Mouse (Mus musculus) intestine, embryonic 14.5 days (tissue): ENCODE measurements around the gene Kcna2. TPM values are rescaled to one million over a fixed set of nuclear protein-coding genes. Genes with fewer than 3 reads are reported as not detected.

Source experiments
- ATAC-seq: fragments of 200-750 bp; cut with Nextera tagmentation; replicated peaks from 2 replicates; pipeline ENCODE4 v1.8.0; 2017; ENCODE audit warnings: low read depth, moderate number of reproducible peaks, moderate TSS enrichment, moderate library complexity; ENCODE audit not compliant: low FRiP score, low TSS enrichment
- DNase-seq: peaks from one replicate; pipeline ENCODE4 v3.0.0-alpha.2; 2018; ENCODE audit warnings: low spot score
- H3K27ac ChIP-seq: fragments of 300-500 bp; sonication (generic); 2 replicates; pipeline ENCODE4 v1.5.1; 2014; ENCODE audit warnings: low read depth, mild to moderate bottlenecking, control low read depth
- H3K27me3 ChIP-seq: fragments of 300-500 bp; sonication (generic); replicated peaks from 2 replicates; pipeline ENCODE4 v1.6.1; 2014; ENCODE audit warnings: low read length, control low read depth; ENCODE audit not compliant: control insufficient read depth, insufficient read depth
- H3K36me3 ChIP-seq: fragments of 300-500 bp; sonication (generic); 2 replicates; pipeline ENCODE4 v1.6.1; 2014; ENCODE audit warnings: low read length, control low read depth; ENCODE audit not compliant: control insufficient read depth, insufficient read depth
- H3K4me1 ChIP-seq: fragments of 300-500 bp; sonication (generic); replicated peaks from 2 replicates; pipeline ENCODE4 v1.6.1; 2014; ENCODE audit warnings: low read length, control low read depth, mixed read lengths; ENCODE audit not compliant: control insufficient read depth, insufficient read depth
- H3K4me2 ChIP-seq: fragments of 300-500 bp; sonication (generic); 2 replicates; pipeline ENCODE4 v1.6.1; 2014; ENCODE audit warnings: low read length
- H3K4me3 ChIP-seq: fragments of 300-500 bp; sonication (generic); 2 replicates; pipeline ENCODE4 v1.5.1; 2014; ENCODE audit warnings: low read depth, low read length, control low read depth, mixed read lengths
- H3K9ac ChIP-seq: fragments of 300-500 bp; sonication (generic); 2 replicates; pipeline ENCODE4 v1.6.1; 2014; ENCODE audit warnings: mild to moderate bottlenecking, low read length
- H3K9me3 ChIP-seq: fragments of 300-500 bp; sonication (generic); 2 replicates; pipeline ENCODE4 v1.6.1; 2016; ENCODE audit warnings: low read length, control low read depth; ENCODE audit not compliant: control insufficient read depth
- WGBS: fragments of 180-500 bp; shearing (Covaris S2); extraction: QIAGEN DNeasy Blood & Tissue Kit; methylation state at CpG from one replicate; pipeline ENCODE4 v1.1.7; 2014; 5-methylcytosine and 5-hydroxymethylcytosine counted together
- polyA plus RNA-seq: library from polyadenylated mRNA; unstranded; fragments of >200 nt; fragmentation: Nextera tagmentation; extraction: Ambion mirVana; gene quantifications from 2 replicates; pipeline ENCODE4 v1.2.1, GENCODE M21; 2014

Gene Kcna2
- 0.05 and 0.09 TPM in 2 replicates for polyA plus RNA-seq

GRCm38 (mm10) chr3:107100811-107101455 is at the start of gene Kcna2:
TSS of gene Kcna2 (plus strand) at chr3:107101146.
- H3K4me1 ChIP-seq = peaks cover 9% of the 10 kb centered on the region
- H3K4me2 ChIP-seq = peak within 1 kb of the TSS; percentile 85
- no peaks in the 10 kb centered on the region for H3K36me3 ChIP-seq
- ATAC-seq (no peak), DNase-seq (no peak)
- no peak within 1 kb of the TSS for H3K27ac ChIP-seq
- 2% methylated on average over 16 of the region's 16 CpGs for WGBS
- peaks cover 57% of the 10 kb centered on the region for H3K27me3 ChIP-seq
- peak within 1 kb of the TSS; percentile 50 for H3K4me3 ChIP-seq
- peak within 1 kb of the TSS; percentile 27; the same call in 1 of the 2 replicates for H3K9ac ChIP-seq
- H3K9me3 ChIP-seq = no peaks in the 10 kb centered on the region

- no peak for ATAC-seq
- H3K9ac ChIP-seq = no peak overlapping the region
- H3K9me3 ChIP-seq = no peaks in the 10 kb centered on the region
- H3K4me2 ChIP-seq = no peak overlapping the region
- no peaks in the 10 kb centered on the region for H3K36me3 ChIP-seq
- no peaks in the 10 kb centered on the region for H3K27me3 ChIP-seq
- DNase-seq = no peak
- H3K4me3 ChIP-seq = no peak overlapping the region
- 82% methylated on average over 1 of the region's 1 CpGs for WGBS
- no peak overlapping the region for H3K27ac ChIP-seq
- no peaks in the 10 kb centered on the region for H3K4me1 ChIP-seq
These were observed 39.5 kb upstream of the Kcna2 start for GRCm38 (mm10) chr3:107061468-107061867.

GRCm38 (mm10) chr3:107062771-107063170 is 38.2 kb upstream of the Kcna2 start:
- ATAC-seq (no peak), DNase-seq (no peak)
- no peak overlapping the region for H3K4me2 ChIP-seq
- no peaks in the 10 kb centered on the region for H3K9me3 ChIP-seq
- no peak overlapping the region for H3K27ac ChIP-seq
- no peak overlapping the region for H3K4me3 ChIP-seq
- H3K4me1 ChIP-seq = no peaks in the 10 kb centered on the region
- H3K36me3 ChIP-seq = no peaks in the 10 kb centered on the region
- WGBS = 50% methylated on average over 1 of the region's 1 CpGs
- no peak overlapping the region for H3K9ac ChIP-seq
- H3K27me3 ChIP-seq = no peaks in the 10 kb centered on the region

- DNase-seq = no peak
- no peak for ATAC-seq
- Histone ChIP-seq H3K9ac (no peak overlapping the region), H3K27ac (no peak overlapping the region), H3K4me2 (no peak overlapping the region), H3K27me3 (no peaks in the 10 kb centered on the region), H3K4me1 (no peaks in the 10 kb centered on the region), H3K4me3 (no peak overlapping the region), H3K36me3 (no peaks in the 10 kb centered on the region), H3K9me3 (no peaks in the 10 kb centered on the region)
- WGBS = 74% methylated on average over 6 of the region's 6 CpGs
These were observed 35.3 kb upstream of the Kcna2 start for GRCm38 (mm10) chr3:107065510-107066095.

GRCm38 (mm10) chr3:107066165-107066850 is 34.6 kb upstream of the Kcna2 start:
- H3K9ac ChIP-seq = no peak overlapping the region
- no peak overlapping the region for H3K4me3 ChIP-seq
- no peak for ATAC-seq
- no peaks in the 10 kb centered on the region for H3K27me3 ChIP-seq
- WGBS = 88% methylated on average over 7 of the region's 7 CpGs
- H3K27ac ChIP-seq = no peak overlapping the region
- no peak for DNase-seq
- no peak overlapping the region for H3K4me2 ChIP-seq
- H3K4me1 ChIP-seq = no peaks in the 10 kb centered on the region
- no peaks in the 10 kb centered on the region for H3K36me3 ChIP-seq
- no peaks in the 10 kb centered on the region for H3K9me3 ChIP-seq

- DNase-seq (no peak), ATAC-seq (no peak)
- Histone ChIP-seq H3K36me3 (no peaks in the 10 kb centered on the region), H3K27me3 (no peaks in the 10 kb centered on the region), H3K9me3 (no peaks in the 10 kb centered on the region), H3K4me2 (no peak overlapping the region), H3K4me1 (no peaks in the 10 kb centered on the region), H3K9ac (no peak overlapping the region), H3K4me3 (no peak overlapping the region), H3K27ac (no peak overlapping the region)
- WGBS = 71% methylated on average over 6 of the region's 6 CpGs
These were observed 33.7 kb upstream of the Kcna2 start for GRCm38 (mm10) chr3:107067245-107067644.

GRCm38 (mm10) chr3:107073863-107074262 is 27.1 kb upstream of the Kcna2 start:
- no peak for ATAC-seq
- DNase-seq = no peak
- WGBS = 66% methylated on average over 2 of the region's 2 CpGs

GRCm38 (mm10) chr3:107075705-107076104 is 25.2 kb upstream of the Kcna2 start:
- Histone ChIP-seq H3K4me1 (no peaks in the 10 kb centered on the region), H3K9ac (no peak overlapping the region), H3K36me3 (no peaks in the 10 kb centered on the region), H3K9me3 (no peaks in the 10 kb centered on the region), H3K27me3 (no peaks in the 10 kb centered on the region), H3K27ac (no peak overlapping the region), H3K4me3 (no peak overlapping the region), H3K4me2 (no peak overlapping the region)
- ATAC-seq (no peak), DNase-seq (no peak)
- 90% methylated on average over 1 of the region's 1 CpGs for WGBS

More at GRCm38 (mm10) chr3:107073863-107074262, 27.1 kb upstream of the Kcna2 start:
- no peaks in the 10 kb centered on the region for H3K4me1 ChIP-seq
- no peaks in the 10 kb centered on the region for H3K36me3 ChIP-seq
- H3K9ac ChIP-seq = no peak overlapping the region
- no peak overlapping the region for H3K4me2 ChIP-seq
- H3K4me3 ChIP-seq = no peak overlapping the region
- no peak overlapping the region for H3K27ac ChIP-seq
- H3K9me3 ChIP-seq = no peaks in the 10 kb centered on the region
- H3K27me3 ChIP-seq = no peaks in the 10 kb centered on the region
